Mouse (Mus musculus): Measurements from ENCODE around the gene Gm37240. TPM values are rescaled to one million over a fixed set of nuclear protein-coding genes. Genes with fewer than 3 reads are reported as not detected.

Gene Gm37240
- polyA plus RNA-seq, 1 experiment, result 0.91 TPM

DNA sequence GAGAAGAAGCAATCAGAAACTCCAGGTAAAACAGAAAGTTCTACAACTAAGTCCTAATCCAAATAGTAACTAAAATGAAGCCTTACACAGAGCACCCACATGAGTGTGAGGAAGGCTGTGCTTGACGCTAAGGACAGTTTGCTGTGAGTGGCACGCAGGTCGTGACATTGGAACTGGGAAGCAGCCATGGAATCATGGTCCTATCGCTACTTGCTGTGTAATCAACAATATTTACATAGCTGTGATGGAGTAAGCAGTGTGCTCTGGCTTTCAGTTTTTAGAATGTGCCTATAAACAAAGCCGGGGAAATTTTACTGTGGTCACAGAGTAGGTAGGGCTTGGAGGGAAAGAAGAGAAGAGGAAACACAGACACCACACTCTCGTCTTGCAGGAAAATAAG lies 622.8 kb downstream of the Gm37240 start:
- TF ChIP-seq EP300 (IDR thresholded peaks at IDR 0.05; ENCODE audit: insufficient read depth, low read depth, low read length) (no peak), POLR2A (IDR thresholded peaks at IDR 0.05; ENCODE audit: insufficient read depth, low read length) (no peak), CTCF (IDR thresholded peaks at IDR 0.05; ENCODE audit: low read depth, low read length) (no peak)
- no peak overlapping the region for H3K27ac ChIP-seq (ENCODE audit: insufficient read depth, low read length)
- H3K9me3 ChIP-seq (replicated peaks; ENCODE audit: control insufficient read depth, insufficient read depth, low read length, poor library complexity, severe bottlenecking), result no peaks in the 10 kb centered on the region
- no peak overlapping the region for H3K9ac ChIP-seq (ENCODE audit: low read depth, poor library complexity, severe bottlenecking)
- no peaks in the 10 kb centered on the region for H3K27me3 ChIP-seq (ENCODE audit: control insufficient read depth, insufficient read depth, low read length, poor library complexity, severe bottlenecking)
- no peaks in the 10 kb centered on the region for H3K4me1 ChIP-seq (ENCODE audit: control insufficient read depth, insufficient read depth, low read length)
- H3K36me3 ChIP-seq (ENCODE audit: control insufficient read depth, insufficient read depth, low read length, poor library complexity, severe bottlenecking), result no peaks in the 10 kb centered on the region
- no peak overlapping the region for H3K4me3 ChIP-seq (ENCODE audit: low read depth, low read length)

DNA sequence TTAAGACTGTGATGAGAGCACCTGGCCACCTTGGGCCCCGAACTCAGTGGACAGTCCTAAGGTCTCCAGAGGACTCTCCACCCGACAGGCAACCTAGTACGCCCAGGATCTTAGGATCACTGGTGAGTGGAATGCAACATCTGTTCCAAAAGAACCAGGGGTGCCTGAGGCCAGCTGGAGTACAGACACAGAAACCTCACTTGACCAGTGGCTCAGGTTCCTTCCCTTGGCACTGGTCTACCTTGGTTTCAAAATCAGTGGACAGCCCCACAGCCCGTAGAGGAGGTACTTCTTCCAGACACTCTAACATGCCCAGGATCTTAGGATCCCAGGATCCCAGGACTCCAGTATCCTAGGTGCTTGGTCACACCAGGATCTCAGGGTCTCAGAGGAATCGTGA lies 632.8 kb downstream of the Gm37240 start:
- H3K4me3 ChIP-seq (ENCODE audit: low read depth, low read length), result no peak overlapping the region
- no peak overlapping the region for H3K27ac ChIP-seq (ENCODE audit: insufficient read depth, low read length)
- H3K27me3 ChIP-seq (ENCODE audit: control insufficient read depth, insufficient read depth, low read length, poor library complexity, severe bottlenecking), result no peaks in the 10 kb centered on the region
- no peak for TF ChIP-seq POLR2A (IDR thresholded peaks at IDR 0.05; ENCODE audit: insufficient read depth, low read length)
- TF ChIP-seq EP300 (IDR thresholded peaks at IDR 0.05; ENCODE audit: insufficient read depth, low read depth, low read length), result no peak
- TF ChIP-seq CTCF (IDR thresholded peaks at IDR 0.05; ENCODE audit: low read depth, low read length), result no peak
- no peaks in the 10 kb centered on the region for H3K36me3 ChIP-seq (ENCODE audit: control insufficient read depth, insufficient read depth, low read length, poor library complexity, severe bottlenecking)
- H3K9ac ChIP-seq (ENCODE audit: low read depth, poor library complexity, severe bottlenecking), result no peak overlapping the region
- no peaks in the 10 kb centered on the region for H3K4me1 ChIP-seq (ENCODE audit: control insufficient read depth, insufficient read depth, low read length)
- no peaks in the 10 kb centered on the region for H3K9me3 ChIP-seq (replicated peaks; ENCODE audit: control insufficient read depth, insufficient read depth, low read length, poor library complexity, severe bottlenecking)

DNA sequence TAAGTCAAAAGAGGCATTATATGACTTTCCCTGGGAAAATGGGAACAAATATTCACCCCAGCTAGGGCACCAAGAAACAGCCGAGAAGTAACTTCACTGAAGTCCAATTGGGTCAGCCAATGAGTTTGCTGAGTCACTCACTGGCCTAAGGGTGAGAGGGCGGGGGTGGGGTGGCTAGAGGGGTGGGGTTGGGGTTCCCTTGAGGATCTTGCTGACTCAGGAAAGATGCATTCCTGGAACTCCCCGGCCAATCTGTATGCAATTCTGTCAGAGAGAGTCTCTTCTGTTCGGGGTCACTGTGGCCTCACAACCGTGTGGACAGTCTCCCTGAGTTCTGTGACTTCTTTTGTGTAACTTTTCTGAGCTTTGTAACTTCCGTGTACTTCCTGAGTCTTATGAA lies 635.7 kb downstream of the Gm37240 start:
- H3K4me1 ChIP-seq (ENCODE audit: control insufficient read depth, insufficient read depth, low read length), result no peaks in the 10 kb centered on the region
- no peak for TF ChIP-seq POLR2A (IDR thresholded peaks at IDR 0.05; ENCODE audit: insufficient read depth, low read length)
- H3K27ac ChIP-seq (ENCODE audit: insufficient read depth, low read length), result no peak overlapping the region
- H3K9me3 ChIP-seq (replicated peaks; ENCODE audit: control insufficient read depth, insufficient read depth, low read length, poor library complexity, severe bottlenecking), result no peaks in the 10 kb centered on the region
- H3K27me3 ChIP-seq (ENCODE audit: control insufficient read depth, insufficient read depth, low read length, poor library complexity, severe bottlenecking), result no peaks in the 10 kb centered on the region
- no peaks in the 10 kb centered on the region for H3K36me3 ChIP-seq (ENCODE audit: control insufficient read depth, insufficient read depth, low read length, poor library complexity, severe bottlenecking)
- no peak overlapping the region for H3K4me3 ChIP-seq (ENCODE audit: low read depth, low read length)
- H3K9ac ChIP-seq (ENCODE audit: low read depth, poor library complexity, severe bottlenecking), result no peak overlapping the region

DNA sequence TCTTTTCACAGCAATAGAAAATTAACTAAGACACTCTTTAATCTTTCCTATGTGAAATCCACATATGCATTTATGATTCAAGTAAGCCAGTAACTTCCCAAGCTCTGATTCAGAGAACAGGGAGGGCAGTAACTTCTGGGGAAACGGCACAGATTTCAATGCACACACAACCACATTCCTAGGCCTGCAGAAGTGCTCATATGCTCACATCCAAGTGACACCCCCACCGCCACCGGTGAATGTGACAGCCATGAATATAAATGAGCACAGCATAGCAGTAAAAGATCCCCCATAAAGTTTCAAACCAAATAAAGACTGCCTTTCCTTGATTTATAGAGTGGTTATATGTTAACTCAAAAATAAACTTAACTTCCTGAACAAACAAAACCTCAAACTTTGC lies 641.2 kb downstream of the Gm37240 start:
- Histone ChIP-seq H3K9me3 (replicated peaks; ENCODE audit: control insufficient read depth, insufficient read depth, low read length, poor library complexity, severe bottlenecking) (no peaks in the 10 kb centered on the region), H3K4me1 (ENCODE audit: control insufficient read depth, insufficient read depth, low read length) (no peaks in the 10 kb centered on the region), H3K27ac (ENCODE audit: insufficient read depth, low read length) (no peak overlapping the region), H3K36me3 (ENCODE audit: control insufficient read depth, insufficient read depth, low read length, poor library complexity, severe bottlenecking) (no peaks in the 10 kb centered on the region), H3K27me3 (ENCODE audit: control insufficient read depth, insufficient read depth, low read length, poor library complexity, severe bottlenecking) (no peaks in the 10 kb centered on the region), H3K4me3 (ENCODE audit: low read depth, low read length) (no peak overlapping the region), H3K9ac (ENCODE audit: low read depth, poor library complexity, severe bottlenecking) (no peak overlapping the region)
- TF ChIP-seq CTCF (IDR thresholded peaks at IDR 0.05; ENCODE audit: low read depth, low read length) (no peak), EP300 (IDR thresholded peaks at IDR 0.05; ENCODE audit: insufficient read depth, low read depth, low read length) (no peak), POLR2A (IDR thresholded peaks at IDR 0.05; ENCODE audit: insufficient read depth, low read length) (no peak)

DNA sequence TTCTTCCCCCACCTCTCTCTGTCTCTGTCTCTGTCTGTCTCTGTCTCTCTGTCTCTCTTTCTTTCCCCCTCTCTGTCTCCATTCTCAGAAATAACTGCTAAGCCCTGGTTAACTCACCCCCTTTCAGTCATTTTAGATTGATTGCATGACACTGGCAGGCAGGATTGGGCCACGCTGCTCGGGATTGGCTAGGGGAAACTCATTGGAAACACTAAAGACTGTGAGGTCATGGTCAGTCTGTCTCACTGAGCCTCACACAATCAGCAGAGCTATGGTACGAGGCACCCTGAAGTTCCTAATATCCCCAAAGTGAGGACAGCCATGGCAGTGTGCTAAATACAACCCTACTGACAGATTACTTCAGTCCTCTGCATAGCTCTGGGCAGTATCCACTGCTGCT lies 650.8 kb downstream of the Gm37240 start:
- no peaks in the 10 kb centered on the region for H3K27me3 ChIP-seq (ENCODE audit: control insufficient read depth, insufficient read depth, low read length, poor library complexity, severe bottlenecking)
- no peaks in the 10 kb centered on the region for H3K36me3 ChIP-seq (ENCODE audit: control insufficient read depth, insufficient read depth, low read length, poor library complexity, severe bottlenecking)
- H3K9ac ChIP-seq (ENCODE audit: low read depth, poor library complexity, severe bottlenecking), result no peak overlapping the region
- no peaks in the 10 kb centered on the region for H3K4me1 ChIP-seq (ENCODE audit: control insufficient read depth, insufficient read depth, low read length)
- TF ChIP-seq EP300 (IDR thresholded peaks at IDR 0.05; ENCODE audit: insufficient read depth, low read depth, low read length) (no peak), POLR2A (IDR thresholded peaks at IDR 0.05; ENCODE audit: insufficient read depth, low read length) (no peak), CTCF (IDR thresholded peaks at IDR 0.05; ENCODE audit: low read depth, low read length) (no peak)
- H3K27ac ChIP-seq (ENCODE audit: insufficient read depth, low read length), result no peak overlapping the region
- no peak overlapping the region for H3K4me3 ChIP-seq (ENCODE audit: low read depth, low read length)
- H3K9me3 ChIP-seq (replicated peaks; ENCODE audit: control insufficient read depth, insufficient read depth, low read length, poor library complexity, severe bottlenecking), result no peaks in the 10 kb centered on the region

DNA sequence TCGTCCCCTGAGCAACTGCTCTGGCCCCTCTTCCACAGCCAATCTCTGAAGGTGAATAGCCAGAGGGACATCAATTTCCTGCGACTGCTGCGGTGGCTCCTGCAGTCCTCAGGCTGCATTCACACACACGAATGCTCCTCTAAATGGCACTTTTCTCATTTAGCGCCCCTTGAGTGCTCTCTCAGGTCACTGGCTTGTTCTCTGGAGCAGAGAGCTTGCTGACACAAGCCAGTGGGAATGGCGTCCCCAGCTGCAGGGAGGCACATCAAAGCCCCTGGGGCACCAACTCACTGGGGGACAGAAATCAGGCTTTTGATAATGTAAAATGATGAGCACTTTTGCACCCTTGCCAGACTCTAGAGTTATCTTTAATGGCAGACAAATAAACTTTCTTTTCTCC lies 654.5 kb downstream of the Gm37240 start:
- no peak for TF ChIP-seq EP300 (IDR thresholded peaks at IDR 0.05; ENCODE audit: insufficient read depth, low read depth, low read length)
- no peak for TF ChIP-seq CTCF (IDR thresholded peaks at IDR 0.05; ENCODE audit: low read depth, low read length)
- no peaks in the 10 kb centered on the region for H3K4me1 ChIP-seq (ENCODE audit: control insufficient read depth, insufficient read depth, low read length)
- no peak overlapping the region for H3K4me3 ChIP-seq (ENCODE audit: low read depth, low read length)
- H3K36me3 ChIP-seq (ENCODE audit: control insufficient read depth, insufficient read depth, low read length, poor library complexity, severe bottlenecking), result no peaks in the 10 kb centered on the region
- H3K9ac ChIP-seq (ENCODE audit: low read depth, poor library complexity, severe bottlenecking), result no peak overlapping the region
- no peaks in the 10 kb centered on the region for H3K27me3 ChIP-seq (ENCODE audit: control insufficient read depth, insufficient read depth, low read length, poor library complexity, severe bottlenecking)
- no peaks in the 10 kb centered on the region for H3K9me3 ChIP-seq (replicated peaks; ENCODE audit: control insufficient read depth, insufficient read depth, low read length, poor library complexity, severe bottlenecking)
- no peak overlapping the region for H3K27ac ChIP-seq (ENCODE audit: insufficient read depth, low read length)

Data from ES-Bruce4 (cell line).